Mouse (Mus musculus): ENCODE data around the gene Ppt2. TPM values are rescaled to one million over a fixed set of nuclear protein-coding genes. Genes with fewer than 3 reads are reported as not detected.

The Ppt2 gene
- polyA plus RNA-seq, 1 experiment from 2014 or later = 71.0 TPM

DNA sequence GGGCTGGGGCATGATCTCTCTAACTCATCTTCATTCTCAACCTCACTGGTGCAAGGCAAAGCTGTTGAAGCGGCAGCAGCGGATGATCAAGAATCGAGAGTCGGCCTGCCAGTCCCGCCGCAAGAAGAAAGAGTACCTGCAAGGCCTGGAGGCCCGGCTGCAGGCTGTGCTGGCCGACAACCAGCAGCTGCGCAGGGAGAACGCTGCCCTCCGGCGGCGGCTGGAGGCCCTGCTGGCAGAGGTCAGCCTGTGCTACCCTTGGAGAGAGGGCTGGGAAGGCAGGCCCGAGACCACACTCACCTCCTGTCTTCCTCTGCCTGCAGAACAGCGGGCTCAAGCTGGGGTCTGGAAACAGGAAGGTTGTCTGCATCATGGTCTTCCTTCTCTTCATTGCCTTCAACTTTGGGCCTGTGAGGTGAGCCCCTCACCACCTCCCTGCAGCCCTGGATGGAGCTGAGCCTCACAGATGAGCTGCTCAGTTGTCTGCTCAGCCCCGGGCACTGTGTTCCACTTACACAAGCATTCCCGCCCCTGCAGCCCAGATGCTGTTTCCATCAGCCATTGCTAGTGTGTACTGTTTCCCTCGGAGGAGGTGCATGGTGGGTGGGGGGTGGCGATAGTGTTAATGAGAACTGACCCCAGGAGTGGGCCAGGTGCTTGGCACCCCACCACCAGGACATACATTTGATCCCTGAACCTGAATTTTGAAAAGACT lies 23.4 kb upstream of the Ppt2 start:
- Histone ChIP-seq H3K79me2 (ENCODE audit: inconsistent target) (peaks cover 16% of the 10 kb centered on the region), H3K36me3 (ENCODE audit: inconsistent target) (peaks cover 43% of the 10 kb centered on the region; the same call in 1 of the 2 replicates)
- 66% methylated on average over 19 of the region's 19 CpGs for WGBS (ENCODE audit: missing documents)

DNA sequence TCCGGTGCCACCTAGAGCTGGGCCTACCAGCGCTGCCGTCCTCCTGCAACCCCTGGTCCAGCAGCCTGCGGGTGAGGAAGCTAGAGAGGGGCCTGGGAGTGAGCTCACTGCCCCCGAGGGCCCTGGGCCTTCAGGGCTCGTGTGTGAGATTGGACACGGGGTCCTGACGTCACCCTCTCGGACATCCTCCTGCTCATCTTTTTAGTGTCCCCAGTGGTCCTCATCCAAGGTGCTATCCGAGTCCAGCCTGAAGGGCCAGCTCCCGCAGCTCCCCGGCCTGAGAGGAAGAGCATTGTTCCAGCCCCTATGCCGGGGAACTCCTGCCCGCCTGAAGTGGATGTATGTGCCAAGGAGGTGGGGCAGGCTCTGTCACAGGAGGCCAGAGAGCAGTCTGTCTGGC lies 22.5 kb upstream of the Ppt2 start:
- Histone ChIP-seq H3K79me2 (ENCODE audit: inconsistent target) (peaks cover 24% of the 10 kb centered on the region), H3K27ac (no peak overlapping the region), H3K4me3 (ENCODE audit: inconsistent target) (no peak overlapping the region), H3K36me3 (ENCODE audit: inconsistent target) (peaks cover 43% of the 10 kb centered on the region; the same call in 1 of the 2 replicates)
- WGBS (ENCODE audit: missing documents) = 91% methylated on average over 14 of the region's 14 CpGs

More for the DNA sequence above, 23.4 kb upstream of the Ppt2 start:
- Histone ChIP-seq H3K4me3 (ENCODE audit: inconsistent target) (no peak overlapping the region), H3K27ac (no peak overlapping the region)

DNA sequence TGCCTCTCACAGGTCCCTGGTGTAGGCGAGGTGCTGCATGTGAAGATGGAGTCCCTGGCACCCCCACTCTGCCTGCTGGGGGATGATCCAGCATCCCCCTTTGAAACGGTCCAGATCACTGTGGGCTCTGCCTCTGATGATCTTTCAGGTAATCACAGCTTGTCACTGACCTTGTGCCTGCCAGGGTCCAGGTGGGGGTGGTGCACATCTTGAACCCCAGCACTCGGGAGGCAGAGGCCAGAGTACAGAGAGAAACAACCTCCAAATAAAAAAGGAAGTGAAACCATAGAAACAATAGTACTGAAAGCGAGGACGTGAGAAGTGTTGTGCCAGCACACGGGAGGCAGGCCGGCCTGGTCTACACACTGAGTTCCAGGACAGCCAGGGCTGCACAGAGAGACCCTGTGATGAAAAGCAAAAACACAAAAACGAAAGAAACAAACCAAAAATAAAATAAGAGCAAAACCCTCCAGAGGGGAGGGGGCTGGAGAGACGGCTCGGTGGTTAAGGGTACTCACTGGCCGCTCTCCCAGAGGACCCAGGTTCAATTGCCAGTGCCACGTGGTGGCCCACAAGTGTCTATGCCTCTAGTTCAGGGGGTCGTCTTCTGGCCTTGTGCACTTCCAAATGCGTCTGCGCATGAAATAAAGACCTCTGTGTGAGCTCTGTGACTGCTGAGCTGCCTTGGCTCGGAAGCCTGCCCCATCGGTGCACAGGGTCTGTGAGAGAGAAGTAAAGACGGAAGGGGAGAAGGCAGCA lies 21.0 kb upstream of the Ppt2 start:
- Histone ChIP-seq H3K27ac (no peak overlapping the region), H3K79me2 (ENCODE audit: inconsistent target) (peaks cover 35% of the 10 kb centered on the region), H3K4me3 (ENCODE audit: inconsistent target) (no peak overlapping the region), H3K36me3 (ENCODE audit: inconsistent target) (peaks cover 39% of the 10 kb centered on the region; the same call in 1 of the 2 replicates)
- WGBS (ENCODE audit: missing documents) = 49% methylated on average over 18 of the region's 18 CpGs

- peaks cover 32% of the 10 kb centered on the region; the same call in 1 of the 2 replicates for H3K36me3 ChIP-seq (ENCODE audit: inconsistent target)
- H3K4me3 ChIP-seq (ENCODE audit: inconsistent target) = peak overlapping the region; percentile 38; the same call in 1 of the 2 replicates
- H3K27ac ChIP-seq = no peak overlapping the region
- 91% methylated on average over 15 of the region's 16 CpGs for WGBS (ENCODE audit: missing documents)
- H3K79me2 ChIP-seq (ENCODE audit: inconsistent target) = peaks cover 35% of the 10 kb centered on the region
Measured at GRCm38 (mm10) chr17:34648141-34648890, 20.0 kb upstream of the Ppt2 start.

DNA sequence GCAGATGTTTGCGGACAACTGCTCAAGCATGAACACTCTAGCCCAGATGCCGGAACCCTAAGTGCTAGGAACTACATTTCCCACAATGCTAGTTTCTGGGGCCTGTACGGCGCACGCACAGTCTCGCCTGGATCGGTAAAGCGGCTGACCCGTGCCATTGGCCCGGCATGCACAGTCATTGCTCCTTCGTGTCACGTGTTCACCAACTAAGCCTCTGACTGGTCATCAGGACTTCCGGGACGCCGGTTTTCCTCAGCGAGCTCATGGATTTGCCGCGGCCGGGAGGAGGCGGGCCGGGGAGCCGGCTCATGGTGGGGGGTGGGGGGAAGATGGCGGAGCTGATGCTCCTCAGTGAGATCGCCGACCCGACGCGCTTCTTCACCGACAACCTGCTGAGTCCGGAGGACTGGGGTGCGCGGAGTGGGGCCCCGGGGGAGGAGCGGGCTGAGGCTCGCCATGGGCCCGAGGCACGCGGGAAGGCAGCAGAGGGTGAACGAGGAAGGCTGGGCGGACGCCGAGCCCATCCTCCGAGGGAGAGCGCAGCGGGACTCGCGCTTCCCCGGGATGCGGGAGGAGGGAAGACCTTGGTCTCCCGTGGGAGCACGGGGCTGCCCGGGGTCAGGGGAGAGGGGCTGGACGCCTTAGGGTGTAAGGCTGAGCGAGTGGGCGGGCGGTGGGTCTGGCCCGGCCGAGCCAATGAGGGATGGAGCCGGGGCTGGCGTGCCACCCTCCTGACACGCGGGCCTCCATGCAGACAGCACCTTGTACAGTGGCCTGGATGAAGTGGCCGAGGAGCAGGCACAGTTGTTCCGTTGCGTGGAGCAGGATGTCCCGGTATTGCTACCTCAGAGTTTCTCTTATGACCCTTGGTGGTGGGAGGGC lies 18.8 kb upstream of the Ppt2 start, which contains the start of gene Atf6b:
Gene Atf6b (plus strand): TSS at position 241 of the 882 bp plus-strand sequence.
- Histone ChIP-seq H3K79me2 (ENCODE audit: inconsistent target) (peaks cover 35% of the 10 kb centered on the region), H3K36me3 (ENCODE audit: inconsistent target) (peaks cover 21% of the 10 kb centered on the region; the same call in 1 of the 2 replicates), H3K27ac (no peak within 1 kb of the TSS), H3K4me3 (ENCODE audit: inconsistent target) (peak within 1 kb of the TSS; percentile 38)
- 1% methylated on average over 59 of the region's 66 CpGs for WGBS (ENCODE audit: missing documents)

DNA sequence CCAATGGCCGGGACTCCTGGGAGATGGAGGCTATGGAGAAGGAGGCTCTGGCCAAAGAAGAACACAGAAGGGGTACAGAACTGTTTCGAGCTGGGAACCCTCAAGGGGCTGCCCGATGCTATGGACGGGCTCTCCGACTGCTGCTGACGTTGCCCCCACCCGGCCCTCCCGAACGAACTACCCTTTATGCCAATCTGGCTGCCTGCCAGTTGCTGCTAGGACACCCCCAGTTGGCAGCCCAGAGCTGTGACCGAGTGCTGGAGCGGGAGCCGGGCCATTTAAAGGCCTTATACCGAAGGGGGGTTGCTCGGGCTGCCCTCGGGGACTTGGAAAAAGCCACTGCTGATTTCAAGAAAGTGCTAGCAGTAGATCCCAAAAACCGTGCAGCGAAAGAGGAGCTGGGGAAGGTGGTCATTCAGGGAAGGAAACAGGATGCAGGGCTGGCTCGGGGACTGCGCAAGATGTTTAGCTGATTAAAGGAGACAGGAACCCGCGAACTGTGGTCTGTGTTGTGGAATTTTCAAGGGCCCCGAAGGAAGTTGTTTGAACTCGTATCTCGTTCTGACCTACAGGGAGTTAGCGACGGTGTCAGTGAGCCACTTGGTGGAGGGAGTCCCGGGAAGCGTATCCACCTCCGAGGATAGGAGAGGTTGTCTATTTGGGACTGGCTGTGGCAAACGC lies 17.7 kb upstream of the Ppt2 start:
- no peak overlapping the region for H3K27ac ChIP-seq
- H3K79me2 ChIP-seq (ENCODE audit: inconsistent target) = peaks cover 35% of the 10 kb centered on the region
- peaks cover 12% of the 10 kb centered on the region; the same call in 1 of the 2 replicates for H3K36me3 ChIP-seq (ENCODE audit: inconsistent target)
- 39% methylated on average over 27 of the region's 30 CpGs for WGBS (ENCODE audit: missing documents)
- no peak overlapping the region for H3K4me3 ChIP-seq (ENCODE audit: inconsistent target)

GRCm38 (mm10) chr17:34645256-34645829 lies 17.0 kb upstream of the Ppt2 start:
- Histone ChIP-seq H3K36me3 (ENCODE audit: inconsistent target) (peaks cover 5% of the 10 kb centered on the region; the same call in 1 of the 2 replicates), H3K79me2 (ENCODE audit: inconsistent target) (peaks cover 35% of the 10 kb centered on the region), H3K27ac (peak overlapping the region; percentile 63), H3K4me3 (ENCODE audit: inconsistent target) (peak overlapping the region; percentile 71)
- WGBS (ENCODE audit: missing documents) = 65% methylated on average over 10 of the region's 10 CpGs

DNA sequence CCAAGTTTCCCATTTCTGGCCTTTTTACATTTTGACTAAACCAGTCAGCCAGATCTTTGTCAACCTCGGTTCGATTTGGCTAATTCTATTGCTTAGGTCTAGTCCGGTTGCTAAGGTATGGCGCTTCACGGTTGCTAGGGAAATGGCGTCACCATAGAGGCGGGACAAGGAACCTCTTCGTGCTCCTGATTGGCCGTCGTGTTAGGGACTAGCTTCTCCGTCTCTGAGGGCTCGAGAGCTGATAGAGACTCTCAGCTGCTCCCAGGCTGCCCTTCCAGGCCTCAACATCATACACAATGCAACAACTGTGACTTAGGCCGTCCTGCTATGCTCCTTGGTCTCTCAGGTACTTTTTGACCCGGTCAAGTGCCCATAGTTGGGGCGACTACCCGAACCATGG lies 16.3 kb upstream of the Ppt2 start, which contains the start of gene Fkbpl:
Gene Fkbpl (plus strand): TSS at position 157 of the 400 bp plus-strand sequence.
- WGBS (ENCODE audit: missing documents) = 1% methylated on average over 16 of the region's 16 CpGs
- Histone ChIP-seq H3K4me3 (ENCODE audit: inconsistent target) (peak within 1 kb of the TSS; percentile 71), H3K79me2 (ENCODE audit: inconsistent target) (peaks cover 35% of the 10 kb centered on the region), H3K27ac (peak within 1 kb of the TSS; percentile 63), H3K36me3 (ENCODE audit: inconsistent target) (no peaks in the 10 kb centered on the region; the same call in 1 of the 2 replicates)

DNA sequence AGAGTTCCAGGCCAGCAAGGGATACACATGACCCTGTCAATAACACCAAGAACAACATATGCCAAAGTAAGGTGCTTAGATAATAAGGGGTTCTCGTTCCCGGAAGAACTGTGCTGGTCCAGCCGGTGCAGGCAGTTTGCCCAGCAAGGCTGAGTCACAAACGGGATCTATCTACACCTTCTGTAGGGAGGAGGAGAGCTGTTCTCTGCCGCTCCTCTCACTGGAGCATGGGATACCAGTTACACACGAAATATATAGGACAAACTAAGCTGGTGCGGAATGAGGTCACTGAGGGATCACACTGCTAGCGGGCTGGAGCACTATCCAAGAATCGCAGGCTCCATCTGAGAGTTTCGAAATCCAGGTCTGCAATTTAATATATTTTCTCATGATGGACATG lies 15.6 kb upstream of the Ppt2 start:
- 85% methylated on average over 10 of the region's 10 CpGs for WGBS (ENCODE audit: missing documents)
- no peaks in the 10 kb centered on the region for H3K36me3 ChIP-seq (ENCODE audit: inconsistent target)
- peaks cover 34% of the 10 kb centered on the region for H3K79me2 ChIP-seq (ENCODE audit: inconsistent target)
- no peak overlapping the region for H3K4me3 ChIP-seq (ENCODE audit: inconsistent target)
- H3K27ac ChIP-seq = no peak overlapping the region

DNA sequence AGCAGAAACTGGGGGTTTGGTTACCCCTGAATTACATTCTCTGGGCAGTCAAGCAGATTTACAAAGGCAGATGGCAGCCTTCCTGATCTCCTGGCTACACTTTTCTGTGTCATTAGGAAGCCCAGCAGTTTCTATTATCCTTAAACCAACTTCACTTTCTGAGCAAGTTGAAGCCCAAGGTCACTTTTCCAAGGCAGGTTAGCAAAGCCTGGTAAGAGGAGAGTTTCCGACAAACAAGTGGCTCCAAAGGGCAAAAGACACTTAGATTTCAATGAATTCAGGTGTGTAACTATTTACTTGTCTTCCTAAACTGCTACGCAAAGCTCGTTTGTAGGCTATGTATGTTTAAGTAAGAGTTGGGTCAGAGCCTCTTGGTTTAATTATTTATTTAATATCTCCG lies 15.1 kb upstream of the Ppt2 start:
- Histone ChIP-seq H3K4me3 (ENCODE audit: inconsistent target) (no peak overlapping the region), H3K36me3 (ENCODE audit: inconsistent target) (no peaks in the 10 kb centered on the region), H3K27ac (peak overlapping the region; percentile 90), H3K79me2 (ENCODE audit: inconsistent target) (peaks cover 29% of the 10 kb centered on the region)
- WGBS (ENCODE audit: missing documents) = 95% methylated on average over 4 of the region's 4 CpGs

DNA sequence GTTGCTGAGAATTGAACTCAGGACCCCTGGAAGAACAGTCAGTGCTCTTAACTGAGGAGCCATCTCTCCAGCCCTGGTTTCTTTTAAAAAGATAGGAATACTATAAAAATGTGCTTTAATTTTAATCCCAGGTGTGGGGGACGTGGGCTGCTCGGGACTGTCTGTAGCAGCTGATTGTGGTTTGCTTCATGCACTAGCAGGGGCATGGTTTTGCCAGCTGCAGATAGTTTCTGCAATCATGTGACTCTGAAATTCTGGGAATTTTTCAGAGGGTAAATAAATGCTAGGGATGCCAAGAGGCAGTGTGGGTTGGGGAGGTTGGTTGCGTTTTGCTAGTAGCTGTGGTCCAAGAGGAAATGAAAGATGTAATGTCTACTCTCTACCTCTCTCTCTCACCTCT lies 13.6 kb upstream of the Ppt2 start:
- 73% methylated on average over 3 of the region's 3 CpGs for WGBS (ENCODE audit: missing documents)
- Histone ChIP-seq H3K79me2 (ENCODE audit: inconsistent target) (peaks cover 18% of the 10 kb centered on the region; the same call in 1 of the 2 replicates), H3K4me3 (ENCODE audit: inconsistent target) (no peak overlapping the region), H3K36me3 (ENCODE audit: inconsistent target) (no peaks in the 10 kb centered on the region), H3K27ac (peak overlapping the region; percentile 90)

- 53% methylated on average over 11 of the region's 11 CpGs for WGBS (ENCODE audit: missing documents)
- H3K36me3 ChIP-seq (ENCODE audit: inconsistent target) = no peaks in the 10 kb centered on the region
- no peak overlapping the region for H3K4me3 ChIP-seq (ENCODE audit: inconsistent target)
- peaks cover 13% of the 10 kb centered on the region; the same call in 1 of the 2 replicates for H3K79me2 ChIP-seq (ENCODE audit: inconsistent target)
- peak overlapping the region; percentile 90 for H3K27ac ChIP-seq
Measured at GRCm38 (mm10) chr17:34640778-34641601, 12.7 kb upstream of the Ppt2 start.
